Mouse (Mus musculus): ENCODE results near the gene Tmed5.
"Not testable (repeated sequence)": the region's sequence is repeated elsewhere in the genome, so short reads cannot be mapped to it uniquely, and the experiment has no call there.

Gene Tmed5
- long read RNA-seq, experiment 1, transcript Tmed5-201 (4 exons, 3,800 nt): major isoform, 37 of 50 reads
- long read RNA-seq, experiment 1, partial matches to known transcripts: 0 of 50 reads
- long read RNA-seq, experiment 1, other reads (novel, unspliced or antisense): 8 of 50 reads
- long read RNA-seq, experiment 2, transcript Tmed5-201 (4 exons, 3,800 nt): major isoform, 33 of 45 reads
- long read RNA-seq, experiment 2, partial matches to known transcripts: 0 of 45 reads
- long read RNA-seq, experiment 2, other reads (novel, unspliced or antisense): 10 of 45 reads

DNA sequence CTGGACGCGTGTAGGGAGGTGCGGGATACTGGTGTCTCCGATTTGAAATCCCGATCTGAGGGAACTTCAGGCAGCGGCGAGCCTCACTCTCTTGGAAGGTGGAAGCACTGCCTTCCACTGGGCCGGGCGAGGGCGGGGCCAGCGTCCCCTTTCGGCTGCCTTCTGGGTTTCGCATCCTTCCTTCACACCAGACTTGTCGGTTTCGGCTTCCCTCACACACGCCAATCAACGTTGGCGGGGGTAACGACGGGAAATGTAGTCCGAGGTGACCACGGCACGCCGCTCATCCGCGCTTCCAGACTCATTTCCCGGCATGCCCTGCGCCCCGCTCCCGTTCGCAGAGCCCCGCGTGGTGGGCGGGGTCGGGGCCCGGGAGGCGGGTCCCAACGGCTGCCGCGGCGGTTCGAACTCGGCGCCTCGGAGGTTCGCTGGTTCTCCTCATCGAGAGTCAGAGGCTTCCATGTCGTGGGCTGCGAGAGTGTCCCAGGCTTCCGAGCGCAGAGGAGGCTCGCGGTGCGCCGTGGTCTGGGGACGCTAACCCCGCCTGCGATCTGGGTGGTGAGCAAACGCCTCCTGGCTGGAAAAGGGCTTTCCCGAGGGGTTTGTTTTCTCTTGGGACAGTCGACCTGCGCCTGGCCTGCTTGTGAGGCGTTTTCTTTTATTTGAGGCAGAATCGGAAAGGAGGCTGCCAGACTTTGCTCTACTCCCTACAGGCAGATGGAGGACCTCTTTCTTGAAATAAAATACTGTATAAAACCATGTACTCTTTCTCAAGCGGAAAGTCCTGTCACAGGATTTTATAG lies at the start of gene Tmed5, which contains the start of gene Ccdc18:
Gene Tmed5, minus strand, starts transcription at position 180 of the 803 bp plus-strand sequence.
Gene Ccdc18, plus strand, starts transcription at position 435 of the 803 bp plus-strand sequence.
- intact Hi-C loops (cut with DNase I): loop anchor here (10.0 kb wide), 1 partner anchor 132 kb away; the partner anchor contains the start of gene Dr1

DNA sequence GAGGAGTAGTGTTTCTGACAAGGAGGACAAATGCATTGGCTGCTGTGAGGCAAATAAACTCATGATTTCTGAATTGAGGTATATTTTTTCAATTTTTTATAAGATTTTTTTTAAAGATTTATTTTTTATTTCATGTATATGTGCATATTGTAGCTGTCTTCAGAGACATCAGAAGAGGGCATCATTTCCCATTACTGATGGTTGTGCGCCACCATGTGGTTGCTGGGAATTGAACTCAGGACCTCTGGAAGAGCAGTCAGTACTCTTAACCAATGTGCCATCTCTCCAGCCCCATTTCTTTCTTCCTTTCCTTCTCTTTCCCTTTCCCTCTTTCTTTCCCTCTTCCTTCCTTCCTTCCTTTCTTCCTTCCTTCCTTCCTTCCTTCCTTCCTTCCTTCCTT lies 31.3 kb upstream of the Tmed5 start:
- intact Hi-C loops (cut with DNase I): loop anchor here (5.0 kb wide), 1 partner anchor 131 kb away; no protein-coding TSS in a partner anchor

DNA sequence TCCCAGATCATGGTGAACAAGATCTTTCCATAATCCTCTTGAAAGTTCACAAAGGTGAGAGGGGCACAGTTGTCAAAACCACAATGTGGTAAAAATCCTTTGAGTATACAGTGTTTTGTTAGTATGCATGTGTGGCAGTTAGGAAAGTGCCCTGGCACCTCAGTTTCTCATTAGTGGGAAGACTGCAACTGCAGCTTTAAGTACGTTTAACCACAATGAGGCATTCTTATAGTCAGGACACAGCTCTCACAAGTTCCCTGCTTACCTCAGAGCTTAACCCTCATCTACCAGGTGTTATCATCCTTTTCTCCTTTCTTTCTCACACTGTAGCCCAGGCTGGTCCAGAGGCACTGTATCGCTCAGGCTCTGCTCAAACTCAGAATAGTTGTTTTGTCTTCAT lies 28.4 kb upstream of the Tmed5 start:
- intact Hi-C loops (cut with DNase I): loop anchor here (5.0 kb wide), 1 partner anchor 128 kb away; no protein-coding TSS in a partner anchor

DNA sequence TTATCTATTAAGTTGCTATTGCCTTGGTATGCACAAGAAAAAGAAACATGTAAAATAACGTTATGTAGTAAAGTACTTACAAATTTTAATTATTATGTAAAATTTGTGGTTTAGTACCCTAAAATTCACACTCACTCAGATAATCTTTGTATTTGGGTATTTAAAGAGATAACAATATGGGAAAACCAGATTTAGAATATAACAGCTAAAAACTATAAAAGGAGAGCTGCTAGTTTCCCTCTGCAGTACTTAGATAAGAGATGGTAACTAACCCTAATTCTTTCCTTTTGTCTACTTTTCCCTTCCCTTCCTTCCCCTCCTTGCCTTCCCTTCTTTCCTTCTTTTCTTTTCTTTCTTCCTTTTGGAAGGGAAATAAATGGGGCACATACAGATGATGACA lies 20.2 kb upstream of the Tmed5 start:
- intact Hi-C loops (cut with DNase I): no loop called here

DNA sequence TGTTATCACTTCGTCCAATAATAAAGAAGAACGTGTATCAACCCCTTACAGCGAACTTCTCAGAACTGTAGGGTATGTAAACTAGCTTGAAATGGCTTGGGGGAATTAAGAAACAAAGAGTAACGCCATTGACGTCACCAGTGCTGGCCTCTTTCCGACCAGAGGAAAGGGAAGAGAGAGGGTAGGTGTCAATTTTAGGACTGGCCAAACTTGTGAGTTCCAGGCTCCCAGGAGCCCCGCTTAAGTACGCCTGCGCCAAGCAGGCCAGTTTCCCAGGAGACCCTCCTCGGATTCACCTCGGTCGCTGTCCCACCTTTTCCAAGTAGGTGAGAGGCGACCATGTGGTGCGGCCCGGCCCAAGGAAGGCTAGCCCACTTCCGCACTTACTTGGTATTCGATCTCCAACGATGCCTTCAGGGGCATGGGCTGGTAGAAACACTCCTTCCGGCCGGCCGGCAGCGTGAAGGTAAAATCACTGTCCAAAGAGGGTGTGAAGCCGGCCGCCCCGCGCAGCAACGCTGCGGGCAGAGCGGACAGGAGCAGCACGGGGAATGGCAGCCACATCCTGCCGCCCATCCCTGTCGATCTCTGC lies 475 bp downstream of the Tmed5 start:
- intact Hi-C loops (cut with DNase I): loop anchor here (10.0 kb wide), 1 partner anchor 133 kb away; the partner anchor contains the start of gene Dr1

DNA sequence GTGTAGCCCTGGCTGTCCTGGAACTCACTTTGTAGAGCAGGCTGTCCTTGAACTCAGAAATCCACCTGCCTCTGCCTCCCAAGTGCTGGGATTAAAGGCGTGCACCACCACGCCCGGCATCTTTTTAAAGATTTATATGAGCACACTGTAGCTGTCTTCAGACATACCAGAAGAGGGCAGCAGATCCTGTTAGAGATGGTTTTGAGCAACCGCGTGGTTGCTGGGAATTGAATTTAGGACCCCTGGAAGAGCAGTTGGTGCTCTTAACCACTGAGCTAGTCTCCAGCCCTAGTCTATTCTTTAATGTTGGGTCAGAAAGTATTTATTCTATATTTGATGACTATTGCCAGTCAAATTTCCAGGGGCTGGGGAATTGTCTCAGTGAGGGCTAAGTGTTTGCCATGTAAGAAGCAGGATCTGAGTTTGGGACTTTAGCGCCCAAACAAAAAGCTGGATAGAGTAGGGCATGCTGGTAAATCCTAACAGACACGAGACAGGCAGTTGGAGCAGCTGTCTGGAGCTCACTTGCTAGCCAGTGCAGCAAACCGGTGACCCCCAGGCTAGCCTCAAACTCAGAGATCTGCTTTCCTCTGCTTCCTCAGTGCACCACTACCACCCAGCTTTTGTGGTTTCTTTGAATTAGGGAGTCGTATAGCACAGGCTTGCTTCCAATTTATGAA lies 12.1 kb downstream of the Tmed5 start:
- intact Hi-C loops (cut with DNase I): no loop called here

DNA sequence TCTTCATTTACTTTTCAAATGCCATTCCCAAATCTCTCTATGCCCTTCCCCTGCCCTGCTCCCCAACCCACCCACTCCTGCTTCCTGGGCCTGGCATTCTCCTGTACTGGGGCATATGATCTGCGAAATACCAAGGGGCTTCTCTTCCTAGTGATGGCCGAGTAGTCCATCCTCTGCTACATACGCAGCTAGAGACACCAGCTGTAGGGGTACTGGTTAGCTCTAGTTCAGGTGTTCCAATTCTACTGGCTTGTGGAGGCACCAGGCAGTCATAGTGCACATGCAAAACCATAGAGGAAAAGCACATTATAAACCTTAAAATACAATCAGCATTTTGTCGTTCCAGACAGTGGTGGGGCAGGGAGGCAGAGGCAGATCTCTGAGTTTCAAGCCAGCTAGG lies 14.7 kb downstream of the Tmed5 start:
- intact Hi-C loops (cut with DNase I): no loop called here

DNA sequence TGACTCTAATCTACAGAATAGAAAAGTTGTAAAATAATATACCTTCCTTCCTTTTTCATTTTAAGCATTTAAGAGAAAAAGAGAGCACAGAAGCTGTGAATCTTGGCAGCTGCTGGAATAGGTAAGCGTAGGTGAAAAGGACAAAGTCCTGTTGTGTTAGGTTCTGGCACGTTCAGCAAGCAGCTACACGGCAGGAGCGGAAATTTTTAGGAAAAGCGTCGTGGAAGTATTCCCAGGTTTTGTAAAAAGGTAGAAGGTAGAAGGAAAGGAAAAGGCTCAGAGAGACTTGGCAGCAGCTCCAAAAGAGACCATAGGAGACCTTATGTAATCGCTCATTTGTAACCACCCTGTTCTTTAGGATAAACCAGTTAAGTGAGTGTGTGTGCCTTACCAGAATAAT lies 23.1 kb downstream of the Tmed5 start:
- intact Hi-C loops (cut with DNase I): no loop called here

DNA sequence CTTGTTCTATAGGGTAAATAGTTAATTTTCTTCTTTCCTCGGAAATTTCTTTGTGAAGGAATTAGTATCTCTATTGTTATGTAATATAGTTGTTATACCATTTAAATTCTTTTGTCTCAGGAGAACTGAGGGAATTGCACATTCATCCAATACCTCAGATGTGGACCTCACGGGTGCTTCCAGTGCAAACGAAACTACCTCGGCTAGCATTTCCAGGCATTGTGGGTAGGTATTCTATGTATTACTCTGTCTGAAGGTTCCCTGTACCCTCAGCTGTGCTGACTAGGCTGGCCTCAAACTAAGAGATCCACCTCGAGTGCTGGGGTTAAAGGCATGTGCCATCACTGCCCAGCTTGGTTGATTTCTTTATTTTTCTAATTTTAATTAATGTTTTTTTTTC lies 28.1 kb downstream of the Tmed5 start:
- intact Hi-C loops (cut with DNase I): no loop called here

DNA sequence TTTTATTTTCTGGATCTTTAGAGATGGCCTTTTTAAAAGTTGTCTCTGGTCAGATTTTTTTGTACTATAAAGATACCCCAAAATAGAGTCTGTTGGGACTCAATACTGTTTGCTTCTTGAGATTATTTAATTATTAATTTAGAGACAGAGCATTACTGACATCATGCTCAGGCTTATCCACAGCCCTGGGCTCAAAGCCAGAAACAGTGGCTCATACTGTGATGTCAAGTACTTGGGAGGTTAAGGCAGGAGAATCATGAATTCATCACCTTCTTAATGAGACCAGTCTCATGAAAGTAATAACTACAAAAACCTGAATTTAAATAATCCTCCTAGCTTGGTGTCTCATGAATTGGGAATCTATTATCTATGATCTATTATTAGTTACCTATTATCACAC lies 32.2 kb downstream of the Tmed5 start:
- intact Hi-C loops (cut with DNase I): no loop called here

DNA sequence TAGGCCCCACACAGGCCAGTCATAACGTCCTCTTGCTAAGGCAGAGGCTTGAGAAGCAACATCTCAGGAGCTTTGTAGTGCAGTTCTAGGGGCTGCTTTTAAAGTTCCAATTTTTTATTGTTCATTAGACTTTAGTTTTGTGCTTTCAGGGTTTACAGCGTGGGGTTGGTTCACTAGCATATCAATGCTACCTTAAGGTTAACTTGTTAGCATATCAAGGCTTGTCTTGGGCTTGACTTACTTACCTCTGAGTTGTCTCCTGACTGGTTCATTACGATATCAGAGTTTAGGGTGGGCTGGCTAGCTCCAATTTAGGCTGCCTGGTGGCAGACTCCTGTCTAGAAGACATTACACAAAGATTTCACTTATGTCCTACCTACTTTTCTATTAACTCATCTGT lies 34.7 kb downstream of the Tmed5 start:
- intact Hi-C loops (cut with DNase I): no loop called here

DNA sequence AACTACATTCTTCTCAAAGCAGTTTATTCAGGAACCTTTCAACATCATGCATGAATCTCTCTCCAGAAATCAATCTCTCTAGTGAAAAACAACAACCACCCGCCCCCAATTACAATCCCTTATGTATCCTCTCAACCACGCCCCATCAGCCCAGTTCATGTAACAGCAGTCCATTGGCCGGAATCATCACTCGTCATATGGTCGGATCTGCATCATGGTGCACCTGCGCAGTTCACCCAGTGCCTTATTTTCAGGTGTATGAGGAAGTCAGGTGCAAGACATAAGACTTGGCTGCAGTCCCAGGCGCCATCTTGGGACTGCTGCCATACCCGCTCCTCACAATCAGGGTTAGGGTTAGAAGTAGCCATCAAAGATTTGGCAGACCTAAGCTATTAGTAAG lies 39.7 kb downstream of the Tmed5 start:
- intact Hi-C loops (cut with DNase I): not testable (repeated sequence)

DNA sequence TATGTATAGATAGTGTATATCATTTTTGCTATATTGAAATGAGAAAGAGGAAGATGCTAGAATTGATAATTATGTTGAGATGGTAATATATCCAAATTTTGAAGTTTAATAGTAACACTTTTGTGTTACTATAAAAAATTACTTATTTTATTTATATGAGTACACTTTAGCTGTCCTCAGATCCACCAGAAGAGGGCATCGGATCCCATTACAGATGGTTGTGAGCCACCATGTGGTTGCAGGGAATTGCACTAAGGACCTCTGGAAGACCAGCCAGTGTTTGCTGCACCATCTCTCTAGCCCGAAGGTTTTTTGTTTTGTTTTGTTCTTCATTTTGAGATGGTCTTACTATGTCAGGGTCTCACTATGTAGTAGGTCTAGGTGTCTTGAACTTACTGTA lies 47.0 kb downstream of the Tmed5 start:
- intact Hi-C loops (cut with DNase I): no loop called here

DNA sequence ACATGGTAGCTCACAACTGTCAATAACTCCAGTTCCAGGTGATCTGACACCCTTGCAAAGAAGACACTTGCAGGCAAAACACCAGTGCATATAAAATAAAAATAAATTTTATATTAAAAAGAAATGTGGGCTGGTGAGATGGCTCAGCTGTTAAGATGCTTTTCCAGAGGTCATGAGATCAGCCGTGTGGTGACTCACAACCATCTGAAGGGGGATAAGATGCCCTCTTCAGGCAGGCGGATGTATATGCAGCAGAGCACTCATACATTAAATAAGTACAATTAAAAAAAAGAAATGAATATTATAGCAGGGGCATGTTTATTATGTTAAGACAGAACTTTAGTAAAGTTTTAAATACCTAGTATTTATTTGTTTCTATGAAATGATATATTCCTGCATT lies 50.0 kb downstream of the Tmed5 start:
- intact Hi-C loops (cut with DNase I): loop anchor here (5.0 kb wide), 1 partner anchor 45 kb away; no protein-coding TSS in a partner anchor

DNA sequence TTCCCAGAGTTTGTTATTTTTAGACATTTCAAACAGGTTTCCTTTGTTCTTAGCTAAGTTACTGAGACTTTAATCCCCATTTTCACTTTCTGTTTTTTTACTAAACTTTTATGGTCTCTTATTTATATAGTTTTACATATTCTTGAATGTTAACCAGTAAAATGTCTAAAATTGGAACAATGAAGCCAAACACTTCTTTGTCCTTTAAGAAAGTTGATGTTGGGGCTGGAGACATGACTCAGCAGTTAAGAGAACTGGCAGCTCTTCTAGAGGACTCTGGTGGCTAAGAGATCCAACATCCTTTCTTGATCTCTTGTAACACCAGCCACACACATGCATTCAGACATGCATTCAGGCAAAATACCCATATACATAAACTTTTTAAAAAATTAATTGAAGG lies 52.8 kb downstream of the Tmed5 start:
- intact Hi-C loops (cut with DNase I): loop anchor here (5.0 kb wide), 1 partner anchor 42 kb away; no protein-coding TSS in a partner anchor

DNA sequence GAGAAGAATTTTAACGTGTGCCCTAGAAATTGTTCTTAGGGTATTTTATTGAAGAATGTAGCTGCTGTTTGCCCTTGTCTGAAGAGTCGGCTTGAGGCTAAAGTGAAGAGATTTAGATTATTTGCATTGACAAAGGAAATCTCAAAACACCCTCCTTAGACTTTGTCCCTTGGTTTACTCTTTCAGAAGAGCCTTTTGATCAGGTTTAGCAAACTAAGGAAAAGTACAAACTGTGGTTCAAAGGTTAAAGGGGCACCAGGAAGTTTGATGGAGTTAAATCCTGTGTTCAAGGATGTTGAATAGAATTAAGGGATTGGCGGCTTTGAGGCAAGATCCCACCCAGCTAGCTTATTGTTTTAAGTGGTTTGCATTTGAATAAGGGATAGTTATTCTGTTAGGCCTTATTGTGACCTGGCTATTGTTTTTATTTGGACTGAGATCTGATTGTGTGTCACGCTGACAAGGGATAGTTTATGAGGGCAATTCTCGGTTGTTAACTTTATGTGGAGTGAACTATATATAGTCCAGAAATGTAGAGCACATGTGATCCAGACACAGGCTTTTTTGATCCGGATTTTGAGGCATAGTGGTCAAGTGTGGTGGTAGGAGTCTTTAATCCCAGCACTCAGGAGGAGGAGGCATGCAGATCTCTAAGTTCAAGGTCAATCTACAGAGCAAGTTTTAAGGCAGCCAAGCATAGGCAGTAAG lies 55.4 kb downstream of the Tmed5 start:
- intact Hi-C loops (cut with DNase I): no loop called here

DNA sequence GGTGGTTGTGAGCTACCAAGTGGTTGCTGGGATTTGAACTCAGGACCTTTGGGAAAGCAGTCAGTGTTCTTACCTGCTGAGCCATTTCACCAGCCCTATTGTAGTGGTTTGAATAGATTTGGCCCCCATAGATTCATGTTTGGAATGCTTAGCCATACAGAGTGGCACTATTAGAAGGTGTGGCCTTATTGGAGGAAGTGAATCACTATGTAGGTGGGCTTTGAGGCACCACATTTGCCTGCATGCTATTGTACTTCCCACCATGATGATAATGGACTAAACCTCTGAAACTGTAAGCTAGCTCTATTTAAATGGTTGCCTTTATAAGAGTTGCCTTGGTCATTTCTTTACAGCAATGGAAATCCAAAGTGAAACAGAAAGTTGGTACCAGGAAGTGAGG lies 56.2 kb downstream of the Tmed5 start:
- intact Hi-C loops (cut with DNase I): no loop called here

DNA sequence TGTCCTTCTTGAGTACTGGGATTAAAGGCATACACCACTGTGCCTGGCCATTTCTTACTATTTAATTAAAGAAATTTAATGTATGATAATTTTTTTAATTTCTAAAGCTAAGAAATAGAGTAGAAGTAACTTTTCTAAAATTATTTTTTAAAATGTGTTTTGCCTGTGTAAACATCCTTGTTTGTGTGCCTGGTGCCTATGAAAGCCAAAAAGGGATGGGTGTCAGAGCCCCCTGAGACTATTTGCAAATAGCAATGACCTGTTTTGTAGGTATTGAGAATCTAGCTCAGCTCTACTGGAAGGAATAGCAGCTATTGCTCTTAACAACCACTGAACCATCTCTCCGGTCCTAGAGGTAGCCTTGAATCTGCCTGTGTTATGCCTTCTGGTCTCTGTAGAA lies 60.1 kb downstream of the Tmed5 start:
- intact Hi-C loops (cut with DNase I): no loop called here

DNA sequence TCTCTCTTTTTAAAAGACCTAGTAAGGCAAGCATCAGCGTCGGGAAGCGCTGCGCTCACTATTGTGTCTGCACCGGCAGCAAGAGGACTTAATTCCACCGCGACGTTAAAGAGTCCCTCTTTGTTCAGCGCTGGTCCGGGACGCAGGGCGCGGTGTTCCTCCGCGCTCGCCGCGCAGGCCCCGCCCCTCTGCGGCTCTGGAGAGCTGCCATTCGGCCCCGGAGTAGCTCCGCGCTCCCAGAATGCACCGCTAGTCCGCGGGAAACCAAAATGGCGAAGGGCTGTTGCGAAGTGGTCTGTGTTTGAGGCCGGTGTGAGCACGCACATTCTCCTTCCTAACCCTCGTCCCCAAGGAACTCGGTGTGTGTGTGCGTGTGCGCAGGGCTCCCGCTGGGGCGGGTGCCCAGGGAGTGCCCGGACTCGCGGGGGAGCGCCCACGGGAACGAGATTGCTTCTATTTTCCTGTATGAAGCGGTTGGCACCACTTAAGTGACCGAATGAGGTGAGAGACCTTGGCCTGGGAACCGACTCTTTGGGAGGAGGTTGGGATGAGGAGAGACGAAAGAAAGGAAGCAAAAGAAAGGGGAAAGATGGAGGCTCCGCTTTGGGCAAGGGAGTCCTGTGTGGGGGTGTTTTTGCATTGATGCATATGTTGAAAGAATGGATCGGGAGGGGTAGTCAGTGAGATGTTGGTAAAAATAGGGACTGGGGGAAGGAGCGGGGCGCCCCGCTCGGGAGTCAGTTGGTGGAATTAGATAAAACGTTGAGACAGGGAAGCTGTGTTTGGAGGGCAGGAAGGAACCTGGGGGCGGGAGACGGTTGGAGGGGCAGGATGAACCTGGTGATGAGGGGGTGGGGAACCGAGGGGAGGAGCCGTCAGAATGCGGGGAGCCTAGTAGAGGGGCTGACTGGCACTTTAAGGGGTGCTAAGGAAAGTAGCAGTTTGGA lies 66.7 kb downstream of the Tmed5 start, which contains the start of gene Mtf2:
Gene Mtf2, plus strand, starts transcription at position 210 of the 947 bp plus-strand sequence.
- intact Hi-C loops (cut with DNase I): no loop called here

Measured in adrenal gland (tissue).